Mouse (Mus musculus) limb, embryonic 14.5 days (tissue): Measurements from ENCODE around the gene Slk. TPM values are rescaled to one million over a fixed set of nuclear protein-coding genes. Genes with fewer than 3 reads are reported as not detected.
A peak's percentile ranks its signal among the peaks of the same experiment; 100 is the strongest.

ENCODE experiments used
- ATAC-seq: fragments of 200-750 bp; cut with Nextera tagmentation; 2 replicates; pipeline ENCODE4 v1.8.0; 2017; ENCODE audit warnings: low read depth, moderate number of reproducible peaks, moderate TSS enrichment; ENCODE audit not compliant: low FRiP score
- DNase-seq: peaks from one replicate; pipeline ENCODE4 v3.0.0-alpha.2; 2015; ENCODE audit warnings: low spot score
- H3K27ac ChIP-seq: fragments of 300-500 bp; sonication (generic); replicated peaks from 2 replicates; pipeline ENCODE4 v1.5.1; 2014; ENCODE audit warnings: low read depth, mild to moderate bottlenecking, low read length, moderate library complexity, mixed read lengths
- H3K27me3 ChIP-seq: fragments of 300-500 bp; sonication (generic); 2 replicates; pipeline ENCODE4 v1.6.1; 2014; ENCODE audit warnings: low read length, mixed read lengths; ENCODE audit not compliant: control insufficient read depth, insufficient read depth
- H3K36me3 ChIP-seq: fragments of 300-500 bp; sonication (generic); 2 replicates; pipeline ENCODE4 v1.6.1; 2014; ENCODE audit warnings: mild to moderate bottlenecking, low read length, moderate library complexity, mixed read lengths; ENCODE audit not compliant: control insufficient read depth, insufficient read depth
- H3K4me1 ChIP-seq: fragments of 300-500 bp; sonication (generic); 2 replicates; pipeline ENCODE4 v1.6.1; 2014; ENCODE audit warnings: antibody characterized with exemption, low read length, mixed read lengths; ENCODE audit not compliant: control insufficient read depth, insufficient read depth
- H3K4me2 ChIP-seq: fragments of 300-500 bp; sonication (generic); replicated peaks from 2 replicates; pipeline ENCODE4 v1.6.1; 2014; ENCODE audit warnings: low read depth, mild to moderate bottlenecking, low read length, moderate library complexity; ENCODE audit not compliant: severe bottlenecking
- H3K4me3 ChIP-seq: fragments of 300-500 bp; sonication (generic); replicated peaks from 2 replicates; pipeline ENCODE4 v1.5.1; 2014; ENCODE audit warnings: low read length
- H3K9ac ChIP-seq: fragments of 300-500 bp; sonication (generic); 2 replicates; pipeline ENCODE4 v1.6.1; 2014; ENCODE audit warnings: mild to moderate bottlenecking, low read depth, low read length, moderate library complexity; ENCODE audit not compliant: severe bottlenecking
- H3K9me3 ChIP-seq: fragments of 300-500 bp; sonication (generic); 2 replicates; pipeline ENCODE4 v1.6.1; 2016; ENCODE audit warnings: low read length; ENCODE audit not compliant: control insufficient read depth
- POLR2A ChIP-seq: fragments of 200-500 bp; IDR thresholded peaks from 2 replicates; pipeline ENCODE4 v1.8.0; 2012; ENCODE audit warnings: inconsistent platforms, mild to moderate bottlenecking, moderate library complexity, borderline replicate concordance; ENCODE audit not compliant: insufficient read depth, insufficient read length; ENCODE audit errors: extremely low read depth
- WGBS: fragments of 180-500 bp; shearing (Covaris S2); extraction: QIAGEN DNeasy Blood & Tissue Kit; methylation state at CpG from one replicate; pipeline ENCODE4 v1.1.7; 2014; 5-methylcytosine and 5-hydroxymethylcytosine counted together
- polyA plus RNA-seq, 2 experiments: library from polyadenylated mRNA; depleted of rRNA in 1 of 2; stranded (reverse) in 1 of 2; unstranded in 1 of 2; fragments of >200 nt; fragmentation: Nextera tagmentation in 1 of 2; extraction: Ambion mirVana in 1 of 2; gene quantifications; 2 replicates each; pipeline versions ENCODE4 v1.2.1 to v1.2.3; 2012 to 2014

The Slk gene
- 27.6 and 40.0 TPM in 2 replicates for polyA plus RNA-seq (2012; rRNA removed)
- polyA plus RNA-seq (2014; fragmentation: Nextera tagmentation; extraction: Ambion mirVana), result 19.2 and 22.0 TPM in 2 replicates

- peak within 1 kb of the TSS; percentile 76 for H3K4me3 ChIP-seq
- peak within 1 kb of the TSS; percentile 93 for H3K9ac ChIP-seq
- H3K27ac ChIP-seq, result peak within 1 kb of the TSS; percentile 93
- DNase-seq (peak; percentile 80), ATAC-seq (peak; percentile 90)
- H3K27me3 ChIP-seq, result no peaks in the 10 kb centered on the region
- no peaks in the 10 kb centered on the region for H3K9me3 ChIP-seq
- H3K36me3 ChIP-seq, result no peaks in the 10 kb centered on the region
- peak within 1 kb of the TSS; percentile 55 for H3K4me2 ChIP-seq
- WGBS, result under 1% methylated on average over 43 of the region's 83 CpGs
- peak; percentile 83; the same call in 1 of the 2 replicates for TF ChIP-seq POLR2A
- peaks cover 14% of the 10 kb centered on the region for H3K4me1 ChIP-seq
Observed at GRCm38 (mm10) chr19:47579225-47579787, at the start of gene Slk. Slk (plus strand) TSS chr19:47579678.

DNA sequence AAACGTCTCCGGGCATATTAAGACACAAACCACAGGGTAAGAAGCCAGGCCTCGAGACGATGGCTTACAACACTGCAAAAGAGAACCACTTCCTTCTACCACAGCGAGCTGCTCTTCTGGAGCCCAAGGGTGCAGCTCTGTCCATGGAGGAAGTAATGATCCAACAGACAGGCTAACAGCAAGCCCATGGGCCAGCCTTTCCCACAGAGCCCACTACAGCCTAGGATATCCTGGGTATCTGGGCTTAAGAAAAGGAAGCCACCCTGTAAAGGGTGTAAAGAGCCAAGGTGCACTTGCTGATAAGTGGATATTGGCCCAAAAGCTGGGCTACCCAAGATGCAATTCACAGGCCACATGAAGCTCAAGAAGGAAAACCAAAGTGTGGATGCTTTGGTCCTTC is 48.2 kb upstream of the Slk start:
- H3K36me3 ChIP-seq, result peaks cover 30% of the 10 kb centered on the region
- DNase-seq, result no peak
- no peak overlapping the region for H3K27ac ChIP-seq
- 89% methylated on average over 5 of the region's 5 CpGs for WGBS
- H3K4me2 ChIP-seq, result no peak overlapping the region
- ATAC-seq, result no peak
- no peak for TF ChIP-seq POLR2A
- H3K9ac ChIP-seq, result no peak overlapping the region
- no peak overlapping the region for H3K4me3 ChIP-seq
- peaks cover 8% of the 10 kb centered on the region for H3K4me1 ChIP-seq
- no peaks in the 10 kb centered on the region for H3K27me3 ChIP-seq
- no peaks in the 10 kb centered on the region for H3K9me3 ChIP-seq

DNA sequence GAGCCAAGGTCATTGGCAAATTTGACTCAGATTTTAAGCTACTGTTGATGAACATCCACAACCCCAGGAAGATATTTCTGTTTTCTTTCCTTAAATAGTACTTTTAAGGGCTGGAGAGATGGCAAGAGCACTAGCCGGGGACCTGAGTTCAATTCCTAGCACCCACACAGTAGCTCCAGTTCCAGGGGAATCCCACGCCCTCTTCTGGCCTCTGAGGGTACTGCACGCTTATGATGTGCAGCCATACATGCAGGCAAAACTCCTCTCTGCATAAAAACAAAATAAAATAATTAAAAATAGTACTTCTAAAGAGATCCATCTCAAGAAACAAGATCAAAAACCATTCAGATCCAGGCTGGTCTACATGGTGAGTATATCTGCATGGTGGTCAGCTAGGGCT is 47.0 kb upstream of the Slk start:
- Histone ChIP-seq H3K4me2 (no peak overlapping the region), H3K9me3 (no peaks in the 10 kb centered on the region), H3K27me3 (no peaks in the 10 kb centered on the region), H3K27ac (no peak overlapping the region), H3K4me3 (no peak overlapping the region), H3K4me1 (peaks cover 13% of the 10 kb centered on the region), H3K36me3 (peaks cover 27% of the 10 kb centered on the region), H3K9ac (no peak overlapping the region)
- ATAC-seq, result no peak
- DNase-seq, result no peak
- WGBS, result 92% methylated on average over 3 of the region's 3 CpGs
- no peak for TF ChIP-seq POLR2A

DNA sequence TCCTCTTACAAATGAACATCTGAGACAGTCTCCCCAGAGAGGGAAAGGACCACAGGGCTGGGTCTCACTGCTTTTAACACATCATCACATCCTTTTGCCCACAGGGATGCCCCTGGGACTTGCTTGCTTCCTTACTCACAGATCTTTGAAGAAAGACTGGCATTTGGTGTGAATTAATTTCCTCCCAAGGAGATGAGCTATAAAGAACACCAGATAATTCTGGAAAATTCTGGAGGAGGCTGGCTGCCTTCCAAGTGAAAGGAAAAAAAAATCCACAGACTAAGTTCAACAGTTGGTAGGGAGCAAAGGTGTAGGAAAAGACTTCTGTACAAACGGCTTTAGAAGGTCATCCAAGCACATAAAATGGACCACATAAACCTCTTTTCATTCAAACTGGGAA is 45.3 kb upstream of the Slk start:
- no peak overlapping the region for H3K27ac ChIP-seq
- no peak overlapping the region for H3K4me2 ChIP-seq
- no peaks in the 10 kb centered on the region for H3K27me3 ChIP-seq
- no peaks in the 10 kb centered on the region for H3K9me3 ChIP-seq
- TF ChIP-seq POLR2A, result no peak
- H3K4me1 ChIP-seq, result peaks cover 27% of the 10 kb centered on the region
- DNase-seq (peak; percentile 41), ATAC-seq (no peak)
- peaks cover 15% of the 10 kb centered on the region for H3K36me3 ChIP-seq
- no peak overlapping the region for H3K4me3 ChIP-seq
- H3K9ac ChIP-seq, result no peak overlapping the region
- 62% methylated on average over 1 of the region's 1 CpGs for WGBS

- H3K36me3 ChIP-seq, result peaks cover 6% of the 10 kb centered on the region
- DNase-seq, result peak; percentile 98
- H3K4me1 ChIP-seq, result peaks cover 27% of the 10 kb centered on the region
- H3K4me2 ChIP-seq, result peak overlapping the region; percentile 84
- 5% methylated on average over 39 of the region's 39 CpGs for WGBS
- no peaks in the 10 kb centered on the region for H3K9me3 ChIP-seq
- H3K9ac ChIP-seq, result peak overlapping the region; percentile 62
- ATAC-seq, result peak; percentile 96
- H3K27ac ChIP-seq, result peak overlapping the region; percentile 68
- H3K4me3 ChIP-seq, result peak overlapping the region; percentile 48
- 0 out of 2 replicates have a peak, but pooled peaks have one; percentile 29 for TF ChIP-seq POLR2A
- no peaks in the 10 kb centered on the region for H3K27me3 ChIP-seq
Observed at GRCm38 (mm10) chr19:47536521-47537299, 42.8 kb upstream of the Slk start.
